8 mouse cellular contexts compared by ENCODE assay signal in the genomic region with DNA sequence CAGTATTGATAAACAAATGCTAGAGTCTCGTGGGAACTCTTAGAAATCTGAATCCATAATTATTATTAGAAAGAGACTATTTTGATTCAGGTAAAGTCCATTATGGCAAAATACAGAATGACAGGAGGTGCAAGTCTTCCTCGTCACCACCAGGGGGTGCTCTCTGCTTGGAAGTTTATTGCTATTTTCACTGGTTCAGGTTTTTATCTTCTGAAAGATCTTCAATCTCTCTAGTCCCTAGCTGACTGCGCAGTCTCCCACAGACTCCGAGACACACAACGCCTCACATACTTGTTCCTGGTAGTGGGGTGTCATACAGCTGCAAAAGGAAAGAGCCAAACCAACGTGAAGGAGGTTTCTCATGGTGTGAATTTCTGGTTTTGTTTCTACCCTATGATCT. TPM values are rescaled to one million over a fixed set of nuclear protein-coding genes. Genes with fewer than 3 reads are reported as not detected.
A peak's percentile ranks its signal among the peaks of the same experiment; 100 is the strongest.
DNase-seq lines count a peak whose midpoint lies in the region; ATAC-seq and TF ChIP-seq lines count a peak whose summit lies in the region.

No protein-coding gene starts in this region.

- no peak for TF ChIP-seq EP300 in lung, postnatal 0 days (IDR thresholded peaks at IDR 0.05)

- no peak overlapping the region for H3K4me2 ChIP-seq in lung, postnatal 0 days (replicated peaks; ENCODE audit: low read depth, low read length)

- ATAC-seq in inflammation-experienced regulatory T-cells, adult 6 months: peak; percentile 92
- peak; percentile 46 for ATAC-seq in lung, postnatal 0 days

- H3K4me3 ChIP-seq in lung, postnatal 0 days (ENCODE audit: low read depth, low read length): no peak overlapping the region

- H3K9ac ChIP-seq in lung, postnatal 0 days (replicated peaks; ENCODE audit: low read depth): no peak overlapping the region

- no peaks in the 10 kb centered on the region for H3K9me3 ChIP-seq in lung, postnatal 0 days (ENCODE audit: low read length)

- TF ChIP-seq CTCF in lung, postnatal 0 days (IDR thresholded peaks at IDR 0.05): peak; percentile 90

- no peaks in the 10 kb centered on the region for H3K27me3 ChIP-seq in lung, postnatal 0 days (replicated peaks; ENCODE audit: insufficient read depth, low read length)

- peak; percentile 48 for DNase-seq in right cerebral cortex, adult 18-20 months
- DNase-seq in right cerebral cortex, postnatal 36 days (ENCODE audit: low spot score in 2 of 2): no peak
- DNase-seq in adrenal gland, adult 18-20 months (ENCODE audit: low spot score in 2 of 2): peak; percentile 55
- DNase-seq in embryo, embryonic 10 days (ENCODE audit: low spot score): peak; percentile 64
- DNase-seq in lung, postnatal 0 days (ENCODE audit: low spot score): peak; percentile 84
- peak; percentile 23 for DNase-seq in retina, adult 2 months (ENCODE audit: low read depth, low spot score)
- no peak for DNase-seq in urinary bladder, postnatal 4 days (ENCODE audit: low spot score in 2 of 2)

- no peaks in the 10 kb centered on the region for H3K4me1 ChIP-seq in lung, postnatal 0 days (ENCODE audit: insufficient read depth, low read depth, low read length)

- H3K27ac ChIP-seq in lung, postnatal 0 days (ENCODE audit: low read length): no peak overlapping the region

- peaks cover 7% of the 10 kb centered on the region; the same call in 1 of the 2 replicates for H3K36me3 ChIP-seq in lung, postnatal 0 days (ENCODE audit: insufficient read depth, low read length)

- WGBS in lung, postnatal 0 days: 10% methylated on average over 6 of the region's 6 CpGs

RNA-seq across cellular contexts. Expression of a gene that starts 30.6 kb away (rescaled TPM):
- total RNA-seq in adrenal gland, adult 18-20 months (2021): 10 to 100 TPM; 28.9 to 34.6 TPM
- polyA plus RNA-seq in inflammation-experienced regulatory T-cells, adult 6 months (2017; shearing (Covaris generic)): 10 to 100 TPM; 39.3 to 42.2 (median 40.5) TPM
- 10.8 and 12.4 TPM in 2 replicates for polyA plus RNA-seq in lung, postnatal 0 days (2015; fragmentation: Nextera tagmentation; extraction: Ambion mirVana)

RNA-seq across cellular contexts. Expression of a gene that starts 34.9 kb away (rescaled TPM):
- total RNA-seq in adrenal gland, adult 18-20 months (2021): 1 to 10 TPM; 1.4 to 1.7 TPM
- polyA plus RNA-seq in inflammation-experienced regulatory T-cells, adult 6 months (2017; shearing (Covaris generic)): 1 to 10 TPM; 1.2 to 2.4 (median 1.8) TPM
- polyA plus RNA-seq in lung, postnatal 0 days (2015; fragmentation: Nextera tagmentation; extraction: Ambion mirVana): 6.7 TPM in 2 replicates

RNA-seq across cellular contexts. Expression of a gene that starts 52.7 kb away (rescaled TPM):
- total RNA-seq in adrenal gland, adult 18-20 months (2021): under 1 TPM; 0.33 to 0.42 TPM
- polyA plus RNA-seq in inflammation-experienced regulatory T-cells, adult 6 months (2017; shearing (Covaris generic)): not detected
- 1.6 and 1.8 TPM in 2 replicates for polyA plus RNA-seq in lung, postnatal 0 days (2015; fragmentation: Nextera tagmentation; extraction: Ambion mirVana)

Comparison
In these comparisons a context has a peak if more than half of its experiments do, and no peak if none do; other contexts are left out.
1. DNase-seq: peak in right cerebral cortex, adult 18-20 months (single experiment), adrenal gland, adult 18-20 months (2 of 2), embryo, embryonic 10 days (single experiment), lung, postnatal 0 days (single experiment) and retina, adult 2 months (single experiment); none in right cerebral cortex, postnatal 36 days (0 of 2) and urinary bladder, postnatal 4 days (0 of 2).